Mouse (Mus musculus) midbrain, embryonic 13.5 days (tissue): ENCODE results near the gene Rbpjl. TPM values are rescaled to one million over a fixed set of nuclear protein-coding genes. Genes with fewer than 3 reads are reported as not detected.

Experiments
- ATAC-seq: fragments of 200-750 bp; cut with Nextera tagmentation; 2 replicates; pipeline ENCODE4 v1.8.0; 2017; ENCODE audit warnings: mild to moderate bottlenecking, moderate TSS enrichment, moderate library complexity
- H3K27ac ChIP-seq: fragments of 300-500 bp; sonication (generic); 2 replicates; pipeline ENCODE4 v1.5.1; 2015; ENCODE audit warnings: inconsistent platforms, mild to moderate bottlenecking, moderate library complexity
- H3K27me3 ChIP-seq: fragments of 300-500 bp; sonication (generic); 2 replicates; pipeline ENCODE4 v1.6.1; 2015; ENCODE audit warnings: mild to moderate bottlenecking, inconsistent platforms
- H3K36me3 ChIP-seq: fragments of 300-500 bp; sonication (generic); 2 replicates; pipeline ENCODE4 v1.6.1; 2015; ENCODE audit warnings: mild to moderate bottlenecking, inconsistent platforms
- H3K4me1 ChIP-seq: fragments of 300-500 bp; sonication (generic); replicated peaks from 2 replicates; pipeline ENCODE4 v1.6.1; 2015; ENCODE audit warnings: inconsistent platforms
- H3K4me2 ChIP-seq: fragments of 300-500 bp; sonication (generic); replicated peaks from 2 replicates; pipeline ENCODE4 v1.6.1; 2015; ENCODE audit warnings: moderate library complexity, mild to moderate bottlenecking, inconsistent platforms
- H3K4me3 ChIP-seq: fragments of 300-500 bp; sonication (generic); replicated peaks from 2 replicates; pipeline ENCODE4 v1.5.1; 2015; ENCODE audit warnings: mild to moderate bottlenecking, inconsistent platforms
- H3K9ac ChIP-seq: fragments of 300-500 bp; sonication (generic); replicated peaks from 2 replicates; pipeline ENCODE4 v1.6.1; 2015; ENCODE audit warnings: mild to moderate bottlenecking, inconsistent platforms
- H3K9me3 ChIP-seq: fragments of 300-500 bp; sonication (generic); 2 replicates; pipeline ENCODE4 v1.6.1; 2016; ENCODE audit warnings: mild to moderate bottlenecking, inconsistent platforms
- WGBS: fragments of 180-500 bp; shearing (Covaris S2); methylation state at CpG from one replicate; pipeline ENCODE4 v1.1.7; 2015; 5-methylcytosine and 5-hydroxymethylcytosine counted together
- polyA plus RNA-seq: library from polyadenylated mRNA; unstranded; fragments of >200 nt; fragmentation: Nextera tagmentation; extraction: Ambion mirVana; gene quantifications from 2 replicates; pipeline ENCODE4 v1.2.1, GENCODE M21; 2015

The Rbpjl gene
- polyA plus RNA-seq, 1 experiment from 2014 or later: not detected

GRCm38 (mm10) chr2:164396911-164397310 lies 6.0 kb upstream of the Rbpjl start:
- Histone ChIP-seq H3K4me2 (no peak overlapping the region), H3K4me1 (no peaks in the 10 kb centered on the region; the same call in 1 of the 2 replicates), H3K36me3 (no peaks in the 10 kb centered on the region), H3K27me3 (peaks cover 38% of the 10 kb centered on the region), H3K9ac (no peak overlapping the region), H3K27ac (no peak overlapping the region), H3K9me3 (peaks cover 6% of the 10 kb centered on the region; the same call in 1 of the 2 replicates), H3K4me3 (no peak overlapping the region)
- ATAC-seq: no peak
- WGBS: 76% methylated on average over 12 of the region's 12 CpGs

GRCm38 (mm10) chr2:164403396-164404081 lies 598 bp downstream of the Rbpjl start:
- no peak for ATAC-seq
- Histone ChIP-seq H3K4me2 (no peak overlapping the region), H3K4me3 (no peak overlapping the region), H3K9me3 (no peaks in the 10 kb centered on the region), H3K27me3 (peaks cover 98% of the 10 kb centered on the region), H3K36me3 (no peaks in the 10 kb centered on the region), H3K9ac (no peak overlapping the region), H3K4me1 (peaks cover 13% of the 10 kb centered on the region), H3K27ac (no peak overlapping the region)
- WGBS: 9% methylated on average over 14 of the region's 14 CpGs

- Histone ChIP-seq H3K9me3 (no peaks in the 10 kb centered on the region), H3K36me3 (no peaks in the 10 kb centered on the region), H3K9ac (peak overlapping the region; percentile 26; the same call in 1 of the 2 replicates), H3K4me3 (peak overlapping the region; percentile 35), H3K27ac (no peak overlapping the region), H3K27me3 (peaks cover 99% of the 10 kb centered on the region), H3K4me2 (peak overlapping the region; percentile 52), H3K4me1 (peaks cover 13% of the 10 kb centered on the region)
- WGBS: 1% methylated on average over 42 of the region's 49 CpGs
- ATAC-seq: no peak
Observed at GRCm38 (mm10) chr2:164404082-164404990, 1.4 kb downstream of the Rbpjl start.

DNA sequence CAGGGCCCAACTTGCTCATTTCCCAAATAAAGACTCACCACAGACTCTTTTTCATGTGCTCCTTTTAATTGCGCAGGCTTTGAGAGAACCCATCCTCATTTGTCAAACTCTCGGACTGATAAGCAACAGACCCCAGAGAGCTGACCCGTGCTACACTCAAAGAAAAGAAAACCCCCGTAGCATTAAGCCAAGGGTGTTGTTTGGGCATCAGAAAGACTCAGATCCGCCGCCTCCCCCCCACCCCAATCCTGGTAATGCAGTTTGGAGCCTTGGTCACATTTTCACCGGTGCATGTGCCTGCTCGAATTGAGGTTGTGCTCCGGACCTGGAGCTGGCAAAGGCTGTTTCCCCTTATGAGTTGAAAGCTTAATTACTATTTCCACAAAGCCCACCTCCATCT lies 2.1 kb downstream of the Rbpjl start, which contains the start of gene Matn4:
Gene Matn4, minus strand, starts transcription at position 101 of the 400 bp plus-strand sequence.
- no peak for ATAC-seq
- Histone ChIP-seq H3K4me2 (peak within 1 kb of the TSS; percentile 52), H3K4me3 (peak within 1 kb of the TSS; percentile 35), H3K9me3 (no peaks in the 10 kb centered on the region), H3K36me3 (no peaks in the 10 kb centered on the region), H3K27me3 (peaks cover 99% of the 10 kb centered on the region), H3K27ac (no peak within 1 kb of the TSS), H3K4me1 (peaks cover 13% of the 10 kb centered on the region), H3K9ac (peak within 1 kb of the TSS; percentile 26; the same call in 1 of the 2 replicates)
- WGBS: 8% methylated on average over 9 of the region's 9 CpGs

GRCm38 (mm10) chr2:164405519-164405918 lies 2.6 kb downstream of the Rbpjl start:
- 47% methylated on average over 5 of the region's 5 CpGs for WGBS
- H3K4me3 ChIP-seq: no peak overlapping the region
- ATAC-seq: no peak

GRCm38 (mm10) chr2:164407708-164408107 lies 4.8 kb downstream of the Rbpjl start:
- Histone ChIP-seq H3K4me2 (no peak overlapping the region), H3K9ac (no peak overlapping the region), H3K36me3 (no peaks in the 10 kb centered on the region), H3K27me3 (peaks cover 80% of the 10 kb centered on the region), H3K4me3 (no peak overlapping the region), H3K4me1 (peaks cover 13% of the 10 kb centered on the region), H3K27ac (no peak overlapping the region), H3K9me3 (no peaks in the 10 kb centered on the region)
- WGBS: 2% methylated on average over 22 of the region's 22 CpGs
- ATAC-seq: peak; percentile 59

More at GRCm38 (mm10) chr2:164405519-164405918, 2.6 kb downstream of the Rbpjl start:
- H3K9me3 ChIP-seq: no peaks in the 10 kb centered on the region
- no peak overlapping the region for H3K4me2 ChIP-seq
- H3K4me1 ChIP-seq: peaks cover 13% of the 10 kb centered on the region
- H3K27me3 ChIP-seq: peaks cover 99% of the 10 kb centered on the region
- H3K36me3 ChIP-seq: no peaks in the 10 kb centered on the region
- no peak overlapping the region for H3K27ac ChIP-seq
- no peak overlapping the region for H3K9ac ChIP-seq

DNA sequence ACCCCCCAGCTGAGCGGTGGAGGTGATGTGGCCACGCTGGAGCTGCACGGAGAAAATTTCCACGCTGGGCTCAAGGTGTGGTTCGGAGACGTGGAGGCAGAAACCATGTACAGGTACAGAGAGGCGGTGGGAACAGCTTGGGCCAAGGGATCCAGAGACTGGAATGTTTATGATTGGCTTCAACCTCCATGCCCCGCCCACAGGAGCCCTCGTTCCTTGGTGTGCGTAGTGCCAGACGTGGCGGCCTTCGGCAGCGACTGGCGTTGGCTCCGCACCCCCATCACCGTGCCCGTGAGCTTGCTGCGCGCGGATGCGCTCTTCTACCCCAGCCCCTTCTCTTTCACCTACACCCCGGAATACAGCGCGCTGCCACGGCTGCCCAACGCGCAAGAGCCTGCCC lies 11.2 kb downstream of the Rbpjl start:
- 0 out of 2 replicates have a peak, but pooled peaks have one; percentile 11 for ATAC-seq
- 31% methylated on average over 28 of the region's 28 CpGs for WGBS
- Histone ChIP-seq H3K9me3 (no peaks in the 10 kb centered on the region), H3K9ac (0 out of 2 replicates have a peak overlapping the region, but pooled peaks have one; percentile 28), H3K27ac (no peak overlapping the region), H3K4me3 (peak overlapping the region; percentile 20; the same call in 1 of the 2 replicates), H3K27me3 (peaks cover 32% of the 10 kb centered on the region), H3K4me1 (no peaks in the 10 kb centered on the region; the same call in 1 of the 2 replicates), H3K4me2 (peak overlapping the region; percentile 44), H3K36me3 (no peaks in the 10 kb centered on the region)

DNA sequence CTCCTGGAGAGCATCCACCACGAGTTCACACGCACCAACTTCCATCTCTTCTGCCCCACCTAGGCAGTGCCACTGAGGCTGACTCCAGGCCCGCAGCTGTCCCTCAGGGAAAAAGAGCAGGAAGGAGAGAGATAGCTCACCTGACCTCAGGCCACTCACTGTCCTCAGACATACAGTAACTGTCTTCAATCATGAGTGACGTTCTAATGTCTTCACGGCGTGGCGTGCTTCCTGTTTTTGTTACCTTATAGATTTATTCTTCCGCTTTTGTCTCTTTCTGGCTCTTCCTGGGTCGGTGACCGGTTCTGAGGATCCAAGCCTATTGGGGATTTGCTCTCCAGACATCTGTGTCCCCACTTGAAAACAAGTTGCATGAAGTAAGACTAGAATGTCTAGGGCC lies 11.6 kb downstream of the Rbpjl start:
- Histone ChIP-seq H3K4me3 (peak overlapping the region; percentile 20; the same call in 1 of the 2 replicates), H3K9me3 (no peaks in the 10 kb centered on the region), H3K27ac (no peak overlapping the region), H3K4me1 (no peaks in the 10 kb centered on the region; the same call in 1 of the 2 replicates), H3K9ac (0 out of 2 replicates have a peak overlapping the region, but pooled peaks have one; percentile 28), H3K4me2 (peak overlapping the region; percentile 44), H3K36me3 (no peaks in the 10 kb centered on the region), H3K27me3 (peaks cover 28% of the 10 kb centered on the region)
- no peak for ATAC-seq
- 77% methylated on average over 10 of the region's 10 CpGs for WGBS

DNA sequence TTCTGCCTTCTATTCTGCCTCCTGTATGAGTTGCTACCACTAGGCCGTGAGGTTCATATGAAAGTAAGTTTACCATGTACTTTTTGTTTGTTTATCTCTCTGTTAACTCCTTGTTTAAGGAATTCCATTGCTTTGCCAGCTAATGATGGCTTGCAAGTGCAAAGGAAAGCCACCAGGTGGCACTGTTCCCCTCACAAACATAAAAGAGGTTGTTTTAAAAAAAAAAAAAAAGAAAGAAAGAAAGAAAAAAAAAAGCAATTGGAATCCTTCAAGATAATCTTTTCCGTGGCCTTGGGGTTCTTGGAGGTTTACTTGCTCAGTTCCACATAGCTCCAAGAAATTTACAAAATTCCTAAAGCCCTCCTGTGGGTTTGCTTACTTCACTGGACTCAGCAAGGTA lies 14.3 kb downstream of the Rbpjl start:
- WGBS: 0% methylated on average over 2 of the region's 2 CpGs

DNA sequence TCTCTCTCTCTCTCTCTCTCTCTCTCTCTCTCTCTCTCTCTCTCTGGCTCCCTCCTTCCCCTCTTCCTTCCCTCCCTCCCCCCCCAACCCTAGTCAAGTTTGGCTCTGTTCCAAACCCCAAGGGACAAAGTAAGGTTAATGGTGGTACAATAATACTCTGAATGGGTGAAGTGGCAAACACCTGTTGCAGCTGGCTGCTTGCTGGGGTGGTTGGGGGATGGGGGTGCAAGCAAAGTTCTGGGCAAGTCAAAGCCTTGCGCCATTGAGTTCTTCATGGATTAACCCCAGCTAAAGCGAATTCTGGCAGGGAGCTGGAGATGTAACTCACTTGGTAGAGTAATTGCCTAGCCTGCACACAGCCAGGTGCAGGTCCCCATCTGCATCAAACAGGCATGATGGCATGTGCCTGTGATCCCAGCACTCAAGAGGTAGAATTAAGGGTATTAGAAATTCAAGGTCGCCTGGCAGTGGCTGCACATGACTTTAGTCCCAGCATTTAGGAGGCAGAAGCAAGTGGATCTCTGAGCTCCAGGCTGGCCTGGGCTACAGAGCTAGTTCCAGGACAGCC lies 15.5 kb downstream of the Rbpjl start:
- no peak overlapping the region for H3K4me2 ChIP-seq
- ATAC-seq: no peak
- H3K9me3 ChIP-seq: no peaks in the 10 kb centered on the region
- H3K4me1 ChIP-seq: no peaks in the 10 kb centered on the region; the same call in 1 of the 2 replicates
- H3K36me3 ChIP-seq: no peaks in the 10 kb centered on the region
- no peak overlapping the region for H3K27ac ChIP-seq
- H3K4me3 ChIP-seq: no peak overlapping the region
- 35% methylated on average over 3 of the region's 3 CpGs for WGBS
- no peak overlapping the region for H3K9ac ChIP-seq
- H3K27me3 ChIP-seq: peaks cover 17% of the 10 kb centered on the region

More for the DNA sequence above, 14.3 kb downstream of the Rbpjl start:
- Histone ChIP-seq H3K4me3 (no peak overlapping the region), H3K9me3 (no peaks in the 10 kb centered on the region), H3K27me3 (peaks cover 17% of the 10 kb centered on the region), H3K4me1 (no peaks in the 10 kb centered on the region; the same call in 1 of the 2 replicates), H3K9ac (no peak overlapping the region), H3K27ac (no peak overlapping the region), H3K4me2 (no peak overlapping the region), H3K36me3 (no peaks in the 10 kb centered on the region)
- ATAC-seq: no peak

GRCm38 (mm10) chr2:164419489-164419888 lies 16.5 kb downstream of the Rbpjl start:
- no peaks in the 10 kb centered on the region for H3K36me3 ChIP-seq
- ATAC-seq: no peak
- H3K9ac ChIP-seq: no peak overlapping the region
- H3K4me3 ChIP-seq: no peak overlapping the region
- no peaks in the 10 kb centered on the region for H3K9me3 ChIP-seq
- no peak overlapping the region for H3K27ac ChIP-seq
- peaks cover 7% of the 10 kb centered on the region for H3K27me3 ChIP-seq
- no peak overlapping the region for H3K4me2 ChIP-seq
- 5% methylated on average over 3 of the region's 3 CpGs for WGBS
- H3K4me1 ChIP-seq: no peaks in the 10 kb centered on the region
